Mouse (Mus musculus): ENCODE results near the gene Prss57.

DNA sequence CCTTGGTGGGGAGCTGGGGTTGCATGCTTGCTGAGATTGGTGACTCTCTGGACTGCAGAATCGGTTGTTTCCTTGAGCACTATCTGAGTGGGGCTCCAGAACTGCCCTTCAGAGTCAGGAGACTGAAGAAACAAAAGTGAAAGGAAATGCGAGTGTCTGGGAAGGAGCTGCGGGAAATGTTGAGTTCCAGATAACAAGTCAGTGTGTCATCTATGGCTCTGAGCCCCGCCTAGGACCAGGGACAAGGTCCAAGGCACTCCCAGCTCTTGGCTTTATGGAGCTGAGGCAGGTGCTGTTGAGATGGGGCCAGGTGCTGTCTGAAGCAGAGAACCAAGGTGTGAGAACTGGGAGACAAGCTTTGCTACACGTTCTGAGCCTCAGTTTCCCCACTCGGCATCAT, 33.7 kb upstream of the Prss57 start:
- TF ChIP-seq POLR2A (IDR thresholded peaks at IDR 0.05; ENCODE audit: insufficient read depth, low read depth, low read length) (no peak), CTCF (IDR thresholded peaks at IDR 0.05) (no peak), EP300 (IDR thresholded peaks at IDR 0.05; ENCODE audit: insufficient read depth, low read depth, low read length) (no peak)
